Mouse (Mus musculus): ENCODE data around the gene Slc35c1. TPM values are rescaled to one million over a fixed set of nuclear protein-coding genes. Genes with fewer than 3 reads are reported as not detected.

Gene Slc35c1
- polyA plus RNA-seq, 1 experiment: 160 TPM

- Histone ChIP-seq H3K36me3 (ENCODE audit: control insufficient read depth, insufficient read depth, low read length) (no peaks in the 10 kb centered on the region), H3K4me3 (ENCODE audit: low read depth, low read length) (no peak overlapping the region), H3K27ac (ENCODE audit: insufficient read depth, low read depth, low read length) (no peak overlapping the region), H3K27me3 (ENCODE audit: control insufficient read depth, insufficient read depth, low read length) (no peaks in the 10 kb centered on the region), H3K4me1 (ENCODE audit: control insufficient read depth, insufficient read depth, insufficient read length, low read length) (peaks cover 6% of the 10 kb centered on the region)
- TF ChIP-seq CTCF (IDR thresholded peaks at IDR 0.05; ENCODE audit: extremely low read depth, insufficient read length, insufficient replicate concordance, low read depth, low read length): no peak
- TF ChIP-seq POLR2A (IDR thresholded peaks at IDR 0.05; ENCODE audit: low read depth, low read length): no peak
- 75% methylated on average over 2 of the region's 2 CpGs for WGBS
Measured at GRCm38 (mm10) chr2:92475711-92476110, 15.4 kb upstream of the Slc35c1 start.

GRCm38 (mm10) chr2:92474920-92475319 is 14.6 kb upstream of the Slc35c1 start:
- no peak overlapping the region for H3K4me3 ChIP-seq (ENCODE audit: low read depth, low read length)
- 50% methylated on average over 3 of the region's 3 CpGs for WGBS
- H3K27me3 ChIP-seq (ENCODE audit: control insufficient read depth, insufficient read depth, low read length): no peaks in the 10 kb centered on the region
- H3K4me1 ChIP-seq (ENCODE audit: control insufficient read depth, insufficient read depth, insufficient read length, low read length): peaks cover 6% of the 10 kb centered on the region
- peak overlapping the region; percentile 51; the same call in 1 of the 2 replicates for H3K27ac ChIP-seq (ENCODE audit: insufficient read depth, low read depth, low read length)
- no peak for TF ChIP-seq CTCF (IDR thresholded peaks at IDR 0.05; ENCODE audit: extremely low read depth, insufficient read length, insufficient replicate concordance, low read depth, low read length)
- no peak for TF ChIP-seq POLR2A (IDR thresholded peaks at IDR 0.05; ENCODE audit: low read depth, low read length)
- no peaks in the 10 kb centered on the region for H3K36me3 ChIP-seq (ENCODE audit: control insufficient read depth, insufficient read depth, low read length)

- 84% methylated on average over 12 of the region's 12 CpGs for WGBS
- Histone ChIP-seq H3K4me1 (ENCODE audit: control insufficient read depth, insufficient read depth, insufficient read length, low read length) (peaks cover 6% of the 10 kb centered on the region), H3K27me3 (ENCODE audit: control insufficient read depth, insufficient read depth, low read length) (no peaks in the 10 kb centered on the region), H3K36me3 (ENCODE audit: control insufficient read depth, insufficient read depth, low read length) (no peaks in the 10 kb centered on the region), H3K4me3 (ENCODE audit: low read depth, low read length) (no peak overlapping the region), H3K27ac (ENCODE audit: insufficient read depth, low read depth, low read length) (no peak overlapping the region)
- TF ChIP-seq CTCF (IDR thresholded peaks at IDR 0.05; ENCODE audit: extremely low read depth, insufficient read length, insufficient replicate concordance, low read depth, low read length): no peak
- TF ChIP-seq POLR2A (IDR thresholded peaks at IDR 0.05; ENCODE audit: low read depth, low read length): no peak
Measured at GRCm38 (mm10) chr2:92471886-92472670, 11.7 kb upstream of the Slc35c1 start.

- Histone ChIP-seq H3K36me3 (ENCODE audit: control insufficient read depth, insufficient read depth, low read length) (no peaks in the 10 kb centered on the region), H3K27ac (ENCODE audit: insufficient read depth, low read depth, low read length) (peak overlapping the region; percentile 61), H3K4me1 (ENCODE audit: control insufficient read depth, insufficient read depth, insufficient read length, low read length) (peaks cover 16% of the 10 kb centered on the region; the same call in 1 of the 2 replicates), H3K4me3 (ENCODE audit: low read depth, low read length) (no peak overlapping the region), H3K27me3 (ENCODE audit: control insufficient read depth, insufficient read depth, low read length) (no peaks in the 10 kb centered on the region)
- 31% methylated on average over 3 of the region's 3 CpGs for WGBS
- TF ChIP-seq CTCF (IDR thresholded peaks at IDR 0.05; ENCODE audit: extremely low read depth, insufficient read length, insufficient replicate concordance, low read depth, low read length) (no peak), POLR2A (IDR thresholded peaks at IDR 0.05; ENCODE audit: low read depth, low read length) (no peak)
Measured at GRCm38 (mm10) chr2:92464690-92465089, 4.4 kb upstream of the Slc35c1 start.

- WGBS: 95% methylated on average over 1 of the region's 1 CpGs
- TF ChIP-seq POLR2A (IDR thresholded peaks at IDR 0.05; ENCODE audit: low read depth, low read length): no peak
- Histone ChIP-seq H3K4me3 (ENCODE audit: low read depth, low read length) (no peak overlapping the region), H3K27me3 (ENCODE audit: control insufficient read depth, insufficient read depth, low read length) (no peaks in the 10 kb centered on the region), H3K36me3 (ENCODE audit: control insufficient read depth, insufficient read depth, low read length) (peaks cover 16% of the 10 kb centered on the region), H3K4me1 (ENCODE audit: control insufficient read depth, insufficient read depth, insufficient read length, low read length) (peaks cover 38% of the 10 kb centered on the region), H3K27ac (ENCODE audit: insufficient read depth, low read depth, low read length) (no peak overlapping the region)
Measured at GRCm38 (mm10) chr2:92461215-92461614, 877 bp upstream of the Slc35c1 start.

GRCm38 (mm10) chr2:92459141-92459920 is 1.0 kb downstream of the Slc35c1 start:
- Histone ChIP-seq H3K4me3 (ENCODE audit: low read depth, low read length) (peak overlapping the region; percentile 86), H3K4me1 (ENCODE audit: control insufficient read depth, insufficient read depth, insufficient read length, low read length) (peaks cover 32% of the 10 kb centered on the region), H3K27ac (ENCODE audit: insufficient read depth, low read depth, low read length) (peak overlapping the region; percentile 82), H3K36me3 (ENCODE audit: control insufficient read depth, insufficient read depth, low read length) (peaks cover 28% of the 10 kb centered on the region), H3K27me3 (ENCODE audit: control insufficient read depth, insufficient read depth, low read length) (no peaks in the 10 kb centered on the region)
- WGBS: under 1% methylated on average over 55 of the region's 55 CpGs
- no peak for TF ChIP-seq CTCF (IDR thresholded peaks at IDR 0.05; ENCODE audit: extremely low read depth, insufficient read length, insufficient replicate concordance, low read depth, low read length)
- TF ChIP-seq POLR2A (IDR thresholded peaks at IDR 0.05; ENCODE audit: low read depth, low read length): peak; percentile 57

GRCm38 (mm10) chr2:92458481-92458880 is 1.9 kb downstream of the Slc35c1 start:
- Histone ChIP-seq H3K27me3 (ENCODE audit: control insufficient read depth, insufficient read depth, low read length) (no peaks in the 10 kb centered on the region), H3K4me3 (ENCODE audit: low read depth, low read length) (peak overlapping the region; percentile 86), H3K36me3 (ENCODE audit: control insufficient read depth, insufficient read depth, low read length) (peaks cover 36% of the 10 kb centered on the region), H3K27ac (ENCODE audit: insufficient read depth, low read depth, low read length) (no peak overlapping the region), H3K4me1 (ENCODE audit: control insufficient read depth, insufficient read depth, insufficient read length, low read length) (peaks cover 26% of the 10 kb centered on the region)
- TF ChIP-seq CTCF (IDR thresholded peaks at IDR 0.05; ENCODE audit: extremely low read depth, insufficient read length, insufficient replicate concordance, low read depth, low read length) (no peak), POLR2A (IDR thresholded peaks at IDR 0.05; ENCODE audit: low read depth, low read length) (no peak)
- WGBS: 20% methylated on average over 13 of the region's 13 CpGs
